Mouse (Mus musculus) E14TG2a.4 (cell line): ENCODE measurements at regions not wholly inside any gene's neighbourhood (a gene's known extent, or its start where the extent isn't known, plus 50 kb on each side); places are given as distances from the start of the nearest gene placed in this dataset.

ENCODE experiments used
- H3K27me3 ChIP-seq: 2 replicates; pipeline ENCODE4 v1.6.1; 2014; ENCODE audit warnings: low read length, control low read depth; ENCODE audit not compliant: insufficient read depth
- H3K36me3 ChIP-seq: 2 replicates; pipeline ENCODE4 v1.6.1; 2014; ENCODE audit warnings: low read length, control low read depth; ENCODE audit not compliant: insufficient read depth
- H3K4me1 ChIP-seq: replicated peaks from 2 replicates; pipeline ENCODE4 v1.6.1; 2014; ENCODE audit warnings: low read depth, low read length, control low read depth
- H3K4me3 ChIP-seq: replicated peaks from 2 replicates; pipeline ENCODE4 v1.5.1; 2014; ENCODE audit warnings: mild to moderate bottlenecking, low read length
- H3K9me3 ChIP-seq: 2 replicates; pipeline ENCODE4 v1.6.1; 2014; ENCODE audit warnings: low read length, control low read depth
- CTCF ChIP-seq: conservative IDR thresholded peaks from 2 replicates; pipeline ENCODE4 v1.5.1; 2014; ENCODE audit warnings: low read length
- NANOG ChIP-seq: IDR thresholded peaks from 2 replicates; pipeline ENCODE4 v1.6.1; 2014; ENCODE audit warnings: borderline replicate concordance, low read length, mixed read lengths
- POU5F1 ChIP-seq: IDR thresholded peaks from 2 replicates; pipeline ENCODE4 v1.6.1; 2014; ENCODE audit warnings: low read length, borderline replicate concordance

GRCm38 (mm10) chr6:52105031-52105593, 53.0 kb downstream of the Hoxa1 start:
- H3K27me3 ChIP-seq = no peaks in the 10 kb centered on the region
- H3K4me3 ChIP-seq = peak overlapping the region; percentile 78
- no peaks in the 10 kb centered on the region for H3K9me3 ChIP-seq
- TF ChIP-seq CTCF = no peak
- peak; percentile 71; the same call in 1 of the 2 replicates for TF ChIP-seq NANOG
- no peak for TF ChIP-seq POU5F1
- peaks cover 62% of the 10 kb centered on the region for H3K4me1 ChIP-seq
- H3K36me3 ChIP-seq = peaks cover 31% of the 10 kb centered on the region

- Histone ChIP-seq H3K4me3 (peak overlapping the region; percentile 78), H3K27me3 (no peaks in the 10 kb centered on the region), H3K4me1 (peaks cover 57% of the 10 kb centered on the region), H3K36me3 (peaks cover 24% of the 10 kb centered on the region), H3K9me3 (no peaks in the 10 kb centered on the region)
- TF ChIP-seq POU5F1 (no peak), NANOG (no peak), CTCF (no peak)
Measured at GRCm38 (mm10) chr6:52104141-52104540, 54.0 kb downstream of the Hoxa1 start.

- Histone ChIP-seq H3K4me3 (peak overlapping the region; percentile 78), H3K27me3 (no peaks in the 10 kb centered on the region), H3K4me1 (peaks cover 56% of the 10 kb centered on the region), H3K9me3 (no peaks in the 10 kb centered on the region), H3K36me3 (peaks cover 21% of the 10 kb centered on the region)
- TF ChIP-seq POU5F1 (no peak), NANOG (no peak), CTCF (no peak)
Measured at GRCm38 (mm10) chr6:52103661-52104060, 54.5 kb downstream of the Hoxa1 start.

- H3K27me3 ChIP-seq = no peaks in the 10 kb centered on the region
- H3K36me3 ChIP-seq = peaks cover 11% of the 10 kb centered on the region
- TF ChIP-seq NANOG (no peak), POU5F1 (no peak), CTCF (no peak)
- H3K9me3 ChIP-seq = no peaks in the 10 kb centered on the region
- peaks cover 46% of the 10 kb centered on the region for H3K4me1 ChIP-seq
- H3K4me3 ChIP-seq = peak overlapping the region; percentile 78
Measured at GRCm38 (mm10) chr6:52102699-52103098, 55.4 kb downstream of the Hoxa1 start.

GRCm38 (mm10) chr6:52102179-52102578, 55.9 kb downstream of the Hoxa1 start:
- Histone ChIP-seq H3K4me1 (peaks cover 42% of the 10 kb centered on the region), H3K4me3 (peak overlapping the region; percentile 78)
- TF ChIP-seq CTCF (no peak), NANOG (no peak), POU5F1 (no peak)

GRCm38 (mm10) chr6:52101209-52101608, 56.9 kb downstream of the Hoxa1 start:
- TF ChIP-seq POU5F1 = no peak
- TF ChIP-seq NANOG = no peak
- no peak for TF ChIP-seq CTCF
- Histone ChIP-seq H3K4me3 (no peak overlapping the region), H3K9me3 (no peaks in the 10 kb centered on the region), H3K4me1 (peaks cover 32% of the 10 kb centered on the region), H3K36me3 (no peaks in the 10 kb centered on the region), H3K27me3 (no peaks in the 10 kb centered on the region)

More at GRCm38 (mm10) chr6:52102179-52102578, 55.9 kb downstream of the Hoxa1 start:
- Histone ChIP-seq H3K9me3 (no peaks in the 10 kb centered on the region), H3K36me3 (peaks cover 6% of the 10 kb centered on the region), H3K27me3 (no peaks in the 10 kb centered on the region)

- peaks cover 31% of the 10 kb centered on the region for H3K4me1 ChIP-seq
- H3K4me3 ChIP-seq = no peak overlapping the region
- no peaks in the 10 kb centered on the region for H3K27me3 ChIP-seq
- no peaks in the 10 kb centered on the region for H3K9me3 ChIP-seq
- no peak for TF ChIP-seq POU5F1
- TF ChIP-seq CTCF = no peak
- H3K36me3 ChIP-seq = no peaks in the 10 kb centered on the region
Measured at GRCm38 (mm10) chr6:52098851-52099250, 59.3 kb downstream of the Hoxa1 start.

GRCm38 (mm10) chr6:52095575-52095974, 62.5 kb downstream of the Hoxa1 start:
- Histone ChIP-seq H3K4me3 (no peak overlapping the region), H3K27me3 (no peaks in the 10 kb centered on the region), H3K9me3 (no peaks in the 10 kb centered on the region), H3K36me3 (no peaks in the 10 kb centered on the region), H3K4me1 (peaks cover 18% of the 10 kb centered on the region)
- no peak for TF ChIP-seq CTCF
- TF ChIP-seq POU5F1 = no peak
- no peak for TF ChIP-seq NANOG

GRCm38 (mm10) chr6:52091445-52091844, 66.7 kb downstream of the Hoxa1 start:
- no peak for TF ChIP-seq POU5F1
- no peak for TF ChIP-seq CTCF
- no peak for TF ChIP-seq NANOG
- H3K9me3 ChIP-seq = no peaks in the 10 kb centered on the region; the same call in 1 of the 2 replicates
- peaks cover 18% of the 10 kb centered on the region for H3K4me1 ChIP-seq
- H3K36me3 ChIP-seq = no peaks in the 10 kb centered on the region
- H3K27me3 ChIP-seq = no peaks in the 10 kb centered on the region
- no peak overlapping the region for H3K4me3 ChIP-seq
